Mouse (Mus musculus) gastrocnemius, postnatal 36 days (tissue): Measurements from ENCODE around the gene Ccdc22. TPM values are rescaled to one million over a fixed set of nuclear protein-coding genes. Genes with fewer than 3 reads are reported as not detected.

Source experiments
- DNase-seq, 2 experiments: peaks; one replicate each; pipeline ENCODE4 v3.0.0; 2022
- intact Hi-C: fragments of 180-260 bp; cut with DNase I; formaldehyde crosslinking; loops from one replicate; pipeline ENCODE4 v1.15.1; 2025
- total RNA-seq, 2 experiments: library from RNA; stranded (reverse); gene quantifications; 2 replicates each; pipeline ENCODE4 v1.2.3; 2021

Ccdc22 gene
- total RNA-seq, 2 experiments from 2014 or later: 9.8 to 11.5 TPM

DNA sequence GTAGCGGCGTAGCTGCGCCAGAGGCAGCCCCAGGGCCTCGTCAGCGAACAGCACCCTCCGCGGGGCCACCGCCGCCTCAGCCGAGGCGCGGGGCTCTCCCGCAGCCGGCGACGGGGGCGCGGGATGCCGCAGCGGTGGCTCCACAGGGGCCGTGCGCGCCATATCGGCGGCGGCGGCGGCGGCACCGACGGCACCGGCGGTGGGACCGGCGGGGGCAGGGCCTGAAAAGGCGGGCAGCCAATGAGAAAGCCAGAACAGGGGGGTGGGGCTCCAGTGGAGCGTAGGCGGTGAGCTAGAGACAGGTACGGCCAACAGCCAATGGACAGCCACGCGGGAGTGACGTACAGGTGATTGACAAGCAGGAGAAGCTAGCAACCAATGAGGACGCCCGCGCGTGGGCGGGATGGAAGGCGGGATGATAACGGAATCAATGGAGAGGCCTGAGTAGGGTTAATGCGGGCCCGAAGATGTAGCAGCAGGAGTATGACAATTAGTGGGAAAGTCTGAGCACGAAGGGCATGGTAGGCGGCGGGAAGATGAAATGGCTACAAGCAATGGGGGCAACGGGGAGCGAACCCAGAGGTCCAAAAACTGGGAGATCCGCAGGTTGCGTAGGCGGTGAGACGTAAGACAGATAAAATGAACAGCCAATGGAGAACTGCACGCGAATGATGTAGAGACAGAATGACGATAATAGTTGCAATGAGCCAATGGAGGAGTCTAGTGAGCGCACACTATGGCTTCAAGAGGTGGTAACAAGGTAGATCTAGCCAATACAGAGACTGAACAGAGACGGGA is 31.0 kb downstream of the Ccdc22 start, which contains the start of gene Ppp1r3f:
Gene Ppp1r3f, minus strand, starts transcription at position 197 of the 798 bp plus-strand sequence.
- DNase-seq: peak; percentile 75 to 87
- intact Hi-C loops: loop anchor here (10.0 kb wide), 1 partner anchor 121 kb away; the partner anchor contains the start of gene Gpkow

DNA sequence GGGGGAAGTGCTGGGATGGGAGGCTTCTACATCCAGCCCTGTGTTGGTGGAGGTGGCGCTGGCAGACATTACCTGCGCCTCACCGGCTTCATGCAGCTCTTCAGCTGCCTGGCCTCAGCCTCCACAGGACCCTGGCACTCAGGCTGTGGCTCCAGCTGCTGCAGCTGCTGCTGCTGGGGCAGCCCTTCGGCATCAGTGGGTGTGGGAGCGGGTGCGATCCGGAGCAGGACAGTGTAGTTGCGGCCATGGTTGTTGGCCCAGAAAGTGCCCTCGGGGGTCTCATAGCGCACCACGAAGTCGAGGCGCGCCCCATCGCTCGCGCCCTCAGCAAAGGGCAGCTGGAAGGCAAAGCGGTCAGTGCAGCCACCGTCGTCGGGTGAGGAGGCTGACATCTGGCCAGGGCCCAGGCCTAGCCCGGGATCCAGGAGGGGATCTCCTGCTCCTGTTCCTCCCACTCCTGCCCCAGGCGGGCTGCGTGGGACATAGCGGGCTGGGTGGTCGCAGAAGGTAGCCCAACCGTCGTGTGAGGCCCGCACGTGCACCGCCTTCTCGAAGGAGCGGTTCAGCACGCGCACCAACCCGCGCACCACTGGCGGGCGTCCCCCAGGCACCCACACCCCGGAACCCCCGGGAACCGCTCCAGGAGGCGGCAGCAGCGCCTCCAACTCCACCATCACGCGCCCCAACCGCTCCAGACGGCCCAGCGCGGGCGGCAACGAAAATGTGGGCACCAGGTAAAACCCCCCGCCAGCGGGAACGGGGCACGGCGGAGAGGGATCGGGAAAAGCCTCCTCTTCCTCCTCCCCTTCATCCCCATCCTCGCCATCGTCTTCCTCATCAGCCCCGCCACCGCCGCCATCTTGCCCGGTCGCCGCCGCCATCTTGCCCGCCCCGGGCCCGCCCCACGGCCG is 31.9 kb downstream of the Ccdc22 start, which contains the start of gene Foxp3:
Gene Foxp3, plus strand, starts transcription at position 469 of the 911 bp plus-strand sequence.
- intact Hi-C loops: loop anchor here (10.0 kb wide), 1 partner anchor 121 kb away; the partner anchor contains the start of gene Gpkow
- no peak for DNase-seq

DNA sequence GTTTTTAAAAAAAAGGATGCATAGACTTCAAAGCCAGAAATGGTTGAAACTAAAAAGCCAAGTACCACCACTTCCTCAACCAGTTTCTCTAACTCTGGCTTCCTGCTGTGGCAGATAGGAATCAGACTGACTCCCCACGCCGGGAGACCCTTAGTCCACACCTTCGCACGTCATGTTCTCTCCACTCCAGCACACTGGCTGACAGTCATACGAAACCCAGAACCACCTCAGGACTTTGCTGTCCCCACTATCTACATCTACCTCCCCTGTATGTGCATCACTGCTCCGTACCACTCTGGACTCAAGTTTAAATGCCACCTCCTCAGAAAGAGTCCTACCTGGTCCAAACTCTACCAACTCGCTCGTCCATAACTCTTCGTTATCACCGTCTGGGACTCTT is 32.9 kb downstream of the Ccdc22 start:
- intact Hi-C loops: loop anchor here (10.0 kb wide), 1 partner anchor 122 kb away; the partner anchor contains the start of gene Gpkow

DNA sequence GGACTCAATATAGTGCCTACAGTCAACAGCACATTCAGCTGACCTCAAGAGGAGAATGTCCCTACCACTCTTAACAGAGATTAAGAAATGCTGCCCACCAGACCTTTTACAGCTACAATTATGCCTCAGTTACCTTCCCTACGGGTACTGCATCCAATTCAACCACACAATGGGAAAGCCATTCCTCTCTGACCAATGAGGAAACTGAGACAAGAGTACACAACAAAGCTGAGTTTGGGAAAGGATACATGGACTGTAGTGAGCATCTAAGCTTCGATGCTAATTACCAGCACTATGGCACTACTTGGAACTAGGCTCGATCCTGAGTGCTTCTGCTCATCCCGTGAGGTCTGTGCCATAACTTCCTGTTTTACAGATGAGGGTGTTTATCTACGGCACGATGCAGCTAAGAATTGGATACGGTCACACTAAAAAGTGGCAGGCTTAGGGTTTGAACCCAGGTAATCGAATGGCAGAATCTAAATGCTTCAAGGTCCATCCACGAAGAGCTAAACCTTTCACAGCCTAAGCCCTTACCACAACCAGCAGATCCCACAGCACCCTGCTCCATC is 33.7 kb downstream of the Ccdc22 start:
- intact Hi-C loops: loop anchor here (10.0 kb wide), 1 partner anchor 123 kb away; the partner anchor contains the start of gene Gpkow

More for the DNA sequence above, 32.9 kb downstream of the Ccdc22 start:
- DNase-seq: no peak

DNA sequence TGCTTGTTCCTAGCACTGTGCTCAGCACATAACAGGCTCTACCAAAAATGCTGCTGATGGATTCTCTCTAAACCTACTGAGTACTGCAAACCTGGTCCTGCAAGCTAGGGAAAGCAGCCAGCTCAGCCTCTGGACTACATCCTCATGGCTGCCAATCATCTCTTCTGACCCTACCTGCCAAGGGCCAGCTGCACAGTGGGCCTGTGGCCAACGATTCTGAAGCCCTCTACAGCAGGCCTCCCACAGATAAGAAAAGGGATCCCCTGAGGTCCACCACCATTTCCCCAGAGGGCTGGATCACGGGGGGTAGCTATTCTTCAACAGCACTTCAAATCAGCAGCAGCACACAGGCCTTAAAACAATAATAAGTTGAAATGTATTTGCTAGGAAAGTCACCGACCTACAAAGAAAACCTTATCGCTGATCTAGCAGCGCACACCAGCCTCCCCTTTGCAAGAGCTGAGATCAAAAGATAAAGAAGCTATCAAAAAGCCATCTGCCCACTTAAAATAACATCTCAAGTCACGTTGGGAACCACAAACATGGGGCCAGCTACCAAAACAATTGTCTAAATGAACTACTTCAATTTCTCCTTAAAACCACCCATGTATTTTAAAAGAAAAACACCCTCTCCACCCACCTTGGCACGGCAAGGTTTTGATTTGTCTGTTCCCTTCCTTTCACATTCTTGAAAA is 34.7 kb downstream of the Ccdc22 start:
- DNase-seq: no peak
- intact Hi-C loops: loop anchor here (10.0 kb wide), 1 partner anchor 124 kb away; the partner anchor contains the start of gene Gpkow

More for the DNA sequence above, 33.7 kb downstream of the Ccdc22 start:
- no peak for DNase-seq

DNA sequence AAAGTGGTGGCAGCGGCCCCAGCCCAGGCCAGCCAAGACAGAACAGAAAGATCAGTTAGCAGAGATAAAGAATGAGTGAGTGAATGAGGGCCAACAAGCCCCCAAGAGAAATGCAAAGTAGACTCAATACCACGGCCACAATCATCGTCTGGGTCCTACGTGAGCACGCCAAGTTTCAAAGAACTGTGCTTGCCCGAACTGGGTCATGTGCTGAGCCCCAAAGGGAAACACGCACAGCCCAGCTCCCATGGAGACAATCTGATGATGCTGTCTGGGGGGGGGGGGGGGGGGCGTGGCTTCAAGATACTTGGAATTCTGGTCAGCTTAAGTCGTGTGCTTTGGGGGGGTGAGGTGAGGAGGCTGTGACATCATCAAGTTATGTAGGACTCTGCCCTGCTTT is 37.8 kb downstream of the Ccdc22 start:
- intact Hi-C loops: no loop called here

DNA sequence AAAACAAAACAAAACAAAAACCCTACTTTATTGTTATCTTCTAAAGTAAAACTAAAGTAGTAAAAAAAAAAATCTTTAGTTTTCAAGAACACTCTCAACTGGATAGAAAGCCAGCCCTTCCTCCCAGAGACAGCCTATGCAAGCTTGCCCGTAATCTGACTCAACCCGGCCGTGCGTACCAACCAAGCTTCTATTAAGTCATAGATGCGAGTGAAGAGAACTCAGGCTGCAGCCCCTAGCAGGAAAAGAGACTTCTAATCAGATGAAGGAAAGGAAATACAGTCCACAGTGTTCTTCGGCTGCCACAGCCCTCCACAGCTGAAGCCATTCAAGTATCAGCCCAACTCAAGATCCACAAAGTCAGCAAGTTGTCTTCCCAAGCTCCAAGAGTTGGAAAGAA is 39.0 kb downstream of the Ccdc22 start:
- intact Hi-C loops: no loop called here
- no peak for DNase-seq

More for the DNA sequence above, 37.8 kb downstream of the Ccdc22 start:
- no peak for DNase-seq

DNA sequence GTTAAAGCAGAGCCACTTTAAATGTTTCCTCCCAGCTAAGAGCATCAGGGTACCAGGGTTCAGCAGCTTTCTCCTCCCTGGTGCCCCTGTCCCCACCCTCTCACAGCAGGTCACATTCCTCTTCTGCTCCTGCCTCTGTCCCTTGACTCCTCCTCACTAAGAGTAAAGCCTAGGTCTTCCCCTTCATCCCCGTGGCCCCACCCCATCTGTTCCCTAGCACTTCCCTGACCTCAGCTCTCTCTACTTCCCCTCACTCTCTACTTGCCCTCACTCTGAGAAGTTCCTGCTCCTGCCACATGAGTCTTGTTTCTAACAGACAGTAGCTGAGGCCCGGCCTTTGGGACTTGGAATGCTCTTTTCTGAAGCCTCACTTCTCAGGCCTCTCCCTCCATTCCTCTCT is 42.2 kb downstream of the Ccdc22 start:
- intact Hi-C loops: no loop called here
- no peak for DNase-seq

DNA sequence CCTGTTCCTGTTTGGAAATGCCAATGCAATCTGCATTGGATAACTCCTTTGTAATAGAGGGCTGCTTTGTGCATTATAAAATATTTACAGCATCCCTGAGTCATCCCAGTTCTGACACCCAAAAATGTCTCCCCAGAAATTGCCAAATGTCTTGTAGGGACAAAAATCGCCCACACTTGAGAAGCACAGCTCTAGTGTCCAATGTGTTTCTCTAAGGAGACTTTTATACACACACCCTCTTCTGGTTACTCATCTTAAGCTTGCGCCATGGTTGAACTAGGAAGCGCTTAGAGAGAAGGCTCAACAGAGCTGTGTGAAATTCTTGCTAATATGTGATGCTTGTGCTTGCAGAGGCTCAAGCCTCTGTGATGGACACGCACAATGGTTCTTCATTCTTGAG is 51.8 kb downstream of the Ccdc22 start:
- DNase-seq: no peak
- intact Hi-C loops: no loop called here

Other genes starting within 250 kb of the Ccdc22 start
- gene Usp27x, start 229.7 kb downstream of the Ccdc22 start, total RNA-seq: under 1 TPM; 0.15 to 0.37 TPM
- under 1 TPM in 1 of 2 experiments, not detected in 1; 0.18 TPM for gene Foxp3, start 31.9 kb downstream of the Ccdc22 start, total RNA-seq
- gene Ppp1r3f, start 31.2 kb downstream of the Ccdc22 start, total RNA-seq: 1 to 10 TPM; 2.0 TPM
- gene Cacna1f, start 1.6 kb upstream of the Ccdc22 start, total RNA-seq: not detected
- 1 to 10 TPM; 1.1 TPM for gene Syp, start 33.0 kb upstream of the Ccdc22 start, total RNA-seq
- 10 to 100 TPM; 23.1 to 24.9 TPM for gene Prickle3, start 51.7 kb upstream of the Ccdc22 start, total RNA-seq
- gene Plp2, start 65.9 kb upstream of the Ccdc22 start, total RNA-seq: 10 to 100 TPM; 28.0 to 43.2 TPM
- 10 to 100 TPM; 18.8 to 20.6 TPM for gene Magix, start 75.7 kb upstream of the Ccdc22 start, total RNA-seq
- gene Gpkow, start 91.6 kb upstream of the Ccdc22 start, total RNA-seq: 10 to 100 TPM; 11.2 to 12.9 TPM
- gene Wdr45, start 108.8 kb upstream of the Ccdc22 start, total RNA-seq: 10 to 100 TPM; 27.2 to 32.0 TPM
- gene Gm45208, start 116.7 kb upstream of the Ccdc22 start, total RNA-seq: not detected
- 1 to 10 TPM; 3.8 to 4.9 TPM for gene Praf2, start 122.9 kb upstream of the Ccdc22 start, total RNA-seq
- 1 to 10 TPM in 1 of 2 experiments, under 1 TPM in 1; 0.81 to 1.2 TPM for gene Ccdc120, start 145.4 kb upstream of the Ccdc22 start, total RNA-seq
- 1 to 10 TPM; 8.0 to 8.1 TPM for gene Tfe3, start 157.0 kb upstream of the Ccdc22 start, total RNA-seq
- 10 to 100 TPM; 17.3 to 19.2 TPM for gene Gripap1, start 184.2 kb upstream of the Ccdc22 start, total RNA-seq
- under 1 TPM; 0.15 to 0.20 TPM for gene Kcnd1, start 216.8 kb upstream of the Ccdc22 start, total RNA-seq
- 10 to 100 TPM; 14.6 to 16.6 TPM for gene Otud5, start 235.8 kb upstream of the Ccdc22 start, total RNA-seq